Mouse (Mus musculus) testis, adult 2 months (tissue): ENCODE measurements around the gene Gnao1. TPM values are rescaled to one million over a fixed set of nuclear protein-coding genes. Genes with fewer than 3 reads are reported as not detected.

Source experiments
- H3K27ac ChIP-seq: fragments of 200-500 bp; 2 replicates; pipeline ENCODE4 v1.5.1; 2012; ENCODE audit warnings: low read depth, low read length; ENCODE audit not compliant: control insufficient read depth, insufficient read depth
- H3K27me3 ChIP-seq: fragments of 200-500 bp; 2 replicates; pipeline ENCODE4 v1.6.1; 2012; ENCODE audit warnings: mild to moderate bottlenecking, low read length, moderate library complexity; ENCODE audit not compliant: control insufficient read depth, insufficient read depth
- H3K36me3 ChIP-seq: fragments of 200-500 bp; 2 replicates; pipeline ENCODE4 v1.6.1; 2012; ENCODE audit warnings: mild to moderate bottlenecking, low read length; ENCODE audit not compliant: control insufficient read depth, insufficient read depth
- H3K4me1 ChIP-seq: fragments of 200-500 bp; 2 replicates; pipeline ENCODE4 v1.6.1; 2012; ENCODE audit warnings: low read length; ENCODE audit not compliant: control insufficient read depth, insufficient read depth
- H3K4me3 ChIP-seq: fragments of 200-500 bp; 2 replicates; pipeline ENCODE4 v1.5.1; 2012; ENCODE audit warnings: low read depth, mild to moderate bottlenecking, low read length, moderate library complexity, mixed read lengths; ENCODE audit not compliant: control insufficient read depth
- CTCF ChIP-seq: fragments of 200-500 bp; IDR thresholded peaks from 2 replicates; pipeline ENCODE4 v1.5.1; 2012; ENCODE audit warnings: low read depth, mild to moderate bottlenecking, inconsistent platforms, low read length, moderate library complexity; ENCODE audit not compliant: control insufficient read depth, insufficient read depth, insufficient replicate concordance
- POLR2A ChIP-seq: fragments of 200-500 bp; IDR thresholded peaks from 2 replicates; pipeline ENCODE4 v1.6.1; 2012; ENCODE audit warnings: low read depth, mild to moderate bottlenecking, inconsistent platforms, low read length, moderate library complexity; ENCODE audit not compliant: control insufficient read depth
- polyA plus RNA-seq: library from polyadenylated mRNA; depleted of rRNA; stranded (reverse); fragments of >200 nt; gene quantifications from 2 replicates; pipeline ENCODE4 v1.2.3, GENCODE M21; 2012

The Gnao1 gene
- polyA plus RNA-seq, 1 experiment: 27.0 TPM

DNA sequence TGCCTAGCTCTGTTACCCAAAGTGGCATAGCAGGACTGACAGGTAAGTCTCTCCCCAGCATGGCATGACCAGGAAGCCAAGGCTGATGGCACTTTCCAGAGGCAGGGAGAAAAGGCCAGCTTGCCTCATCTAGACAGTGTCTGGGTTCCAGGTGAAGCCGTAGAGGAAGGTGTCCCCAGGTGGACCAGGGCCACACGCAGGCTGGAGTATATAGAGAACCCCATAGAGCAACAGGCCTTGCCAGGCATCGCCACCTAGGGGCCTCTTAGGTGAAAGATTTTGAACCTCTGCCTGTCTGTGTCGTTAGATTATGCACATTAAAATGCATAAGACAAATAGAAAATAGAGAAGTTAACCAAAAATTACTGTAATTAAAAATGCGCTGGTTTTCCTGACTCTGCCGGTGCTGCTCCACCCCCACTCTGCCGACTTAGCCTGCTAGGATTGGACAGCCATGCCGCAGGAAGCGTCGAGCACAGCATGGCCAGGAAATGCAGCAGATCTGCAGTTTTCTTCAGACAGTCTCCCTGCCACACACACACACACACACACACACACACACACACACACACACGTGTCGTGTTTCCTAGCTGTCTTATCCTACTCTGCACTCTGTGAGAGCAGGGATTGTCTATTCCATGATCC, 34.2 kb downstream of the Gnao1 start:
- TF ChIP-seq CTCF: no peak
- TF ChIP-seq POLR2A: no peak
- Histone ChIP-seq H3K4me3 (no peak overlapping the region), H3K4me1 (no peaks in the 10 kb centered on the region; the same call in 1 of the 2 replicates), H3K36me3 (no peaks in the 10 kb centered on the region), H3K27me3 (no peaks in the 10 kb centered on the region), H3K27ac (no peak overlapping the region)

DNA sequence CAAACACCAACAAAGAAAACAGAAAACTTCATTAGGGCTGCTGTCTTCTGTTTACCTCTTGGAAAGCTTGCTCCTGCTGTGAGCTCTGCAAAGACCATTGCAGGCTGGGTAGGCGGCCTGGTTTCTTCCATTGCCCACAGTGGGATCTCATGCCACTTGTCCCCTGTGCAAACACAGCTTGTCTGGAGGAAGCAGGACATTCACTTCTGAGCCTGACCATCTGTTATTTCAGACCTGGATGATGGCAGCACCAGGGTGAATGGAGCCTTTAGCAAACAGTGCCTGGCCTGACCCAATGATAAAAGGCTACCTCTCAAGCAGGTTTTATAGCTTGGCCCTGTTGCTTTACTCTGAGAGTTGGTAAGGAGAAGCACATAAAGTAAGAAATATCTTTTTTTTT, 35.4 kb downstream of the Gnao1 start:
- Histone ChIP-seq H3K4me3 (no peak overlapping the region), H3K27me3 (no peaks in the 10 kb centered on the region), H3K36me3 (no peaks in the 10 kb centered on the region), H3K4me1 (no peaks in the 10 kb centered on the region; the same call in 1 of the 2 replicates), H3K27ac (no peak overlapping the region)
- TF ChIP-seq CTCF (no peak), POLR2A (no peak)

DNA sequence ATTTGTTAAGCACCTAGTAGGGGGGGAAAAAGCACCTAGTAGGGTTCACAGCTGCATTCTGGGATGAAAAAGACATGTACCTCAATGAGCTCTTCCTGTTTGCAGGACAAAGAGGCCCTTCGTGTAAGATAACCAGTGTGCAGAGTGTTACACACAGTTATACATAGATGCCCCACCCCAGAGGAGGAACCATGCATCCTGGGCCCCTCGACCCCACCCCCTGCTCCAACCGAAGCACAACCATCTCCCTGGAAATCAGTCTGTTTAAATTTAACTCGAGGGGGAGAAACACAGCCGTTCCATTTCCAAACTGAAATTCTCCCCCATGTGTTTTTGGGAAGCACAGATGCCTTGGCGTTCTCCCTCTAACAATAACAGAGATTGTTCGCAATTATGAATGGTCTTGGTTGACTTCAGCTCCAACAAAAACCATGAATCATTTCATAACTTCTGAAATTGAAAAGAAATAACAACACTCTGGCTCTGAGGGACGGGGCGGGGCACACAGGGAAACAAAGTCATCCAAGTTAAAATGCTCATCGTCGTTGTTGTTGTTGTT, 42.4 kb downstream of the Gnao1 start:
- H3K27ac ChIP-seq: no peak overlapping the region
- H3K4me1 ChIP-seq: no peaks in the 10 kb centered on the region
- H3K36me3 ChIP-seq: no peaks in the 10 kb centered on the region
- H3K27me3 ChIP-seq: no peaks in the 10 kb centered on the region
- no peak overlapping the region for H3K4me3 ChIP-seq
- TF ChIP-seq POLR2A (no peak), CTCF (no peak)

DNA sequence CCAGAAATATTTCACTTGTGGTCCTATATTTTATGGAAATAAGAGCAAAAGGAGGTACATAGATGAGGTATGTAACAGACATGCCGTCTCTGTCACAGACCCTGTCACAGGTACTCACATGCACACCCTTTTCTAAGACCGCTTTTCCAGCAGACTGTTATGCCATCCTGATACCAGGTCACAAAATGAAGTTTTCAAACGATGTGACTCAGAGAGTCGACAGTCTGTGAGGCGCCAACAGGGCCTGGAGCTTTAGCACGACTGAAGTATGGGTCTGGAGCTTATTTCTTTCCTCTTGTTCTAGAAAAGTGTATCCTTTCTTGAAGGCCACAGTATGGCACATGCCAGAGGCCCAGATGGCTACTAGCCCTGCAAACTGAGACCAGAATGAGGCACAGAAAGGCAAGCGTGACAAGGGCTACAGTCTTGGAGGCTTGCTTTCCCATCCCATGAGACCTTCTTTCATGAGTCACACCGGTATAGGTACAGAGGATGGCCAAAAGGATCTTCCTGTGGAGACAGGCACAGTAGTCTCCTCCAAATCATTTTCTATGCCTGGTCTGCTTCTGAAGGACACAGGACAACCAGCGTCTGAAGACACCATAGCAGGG, 43.2 kb downstream of the Gnao1 start:
- Histone ChIP-seq H3K27ac (no peak overlapping the region), H3K4me1 (no peaks in the 10 kb centered on the region), H3K27me3 (no peaks in the 10 kb centered on the region), H3K36me3 (no peaks in the 10 kb centered on the region), H3K4me3 (no peak overlapping the region)
- TF ChIP-seq CTCF: no peak

DNA sequence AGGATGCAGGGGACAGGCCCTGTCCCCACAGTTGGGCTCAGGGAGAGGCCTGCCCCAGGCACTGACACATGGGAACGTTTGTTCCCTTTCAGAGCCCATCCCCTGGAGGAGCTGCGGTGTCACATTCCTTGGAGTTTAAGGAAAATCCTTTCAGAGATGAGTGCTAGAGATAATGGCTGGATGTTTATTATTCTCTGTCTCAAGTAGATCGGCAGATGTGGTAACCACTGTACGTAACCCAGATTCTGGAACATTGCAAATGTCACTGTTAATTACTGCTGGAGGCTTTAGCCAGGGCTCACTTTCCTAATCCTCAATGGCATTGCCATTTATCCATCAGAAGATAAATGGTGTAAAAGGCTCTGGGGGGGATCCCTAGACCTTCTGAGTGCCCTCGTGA, 44.9 kb downstream of the Gnao1 start:
- no peak for TF ChIP-seq POLR2A
- no peak for TF ChIP-seq CTCF
- no peaks in the 10 kb centered on the region for H3K4me1 ChIP-seq
- no peak overlapping the region for H3K4me3 ChIP-seq
- no peak overlapping the region for H3K27ac ChIP-seq
- no peaks in the 10 kb centered on the region for H3K27me3 ChIP-seq
- H3K36me3 ChIP-seq: no peaks in the 10 kb centered on the region

DNA sequence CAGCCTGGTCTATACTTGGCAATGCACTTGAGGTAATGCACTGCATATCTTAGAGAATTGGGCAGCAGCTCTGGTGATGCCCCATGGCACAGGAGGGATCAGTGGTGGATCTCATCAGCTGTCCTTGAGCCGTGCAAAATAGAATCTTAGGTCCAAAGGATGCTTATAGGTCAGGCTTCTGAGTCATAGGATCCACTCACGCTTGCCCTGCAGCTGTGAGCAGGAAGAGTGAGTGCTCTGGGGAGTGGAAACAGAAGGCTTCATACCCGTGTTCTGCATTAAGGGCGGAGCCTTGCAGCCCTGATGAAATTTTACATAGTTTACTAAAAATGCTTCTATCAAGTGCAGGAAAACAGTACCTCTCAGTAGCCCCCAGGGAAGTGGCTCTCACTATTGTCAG, 45.5 kb downstream of the Gnao1 start:
- Histone ChIP-seq H3K27me3 (no peaks in the 10 kb centered on the region), H3K4me1 (no peaks in the 10 kb centered on the region), H3K36me3 (no peaks in the 10 kb centered on the region), H3K27ac (no peak overlapping the region), H3K4me3 (no peak overlapping the region)
- no peak for TF ChIP-seq CTCF
- no peak for TF ChIP-seq POLR2A

DNA sequence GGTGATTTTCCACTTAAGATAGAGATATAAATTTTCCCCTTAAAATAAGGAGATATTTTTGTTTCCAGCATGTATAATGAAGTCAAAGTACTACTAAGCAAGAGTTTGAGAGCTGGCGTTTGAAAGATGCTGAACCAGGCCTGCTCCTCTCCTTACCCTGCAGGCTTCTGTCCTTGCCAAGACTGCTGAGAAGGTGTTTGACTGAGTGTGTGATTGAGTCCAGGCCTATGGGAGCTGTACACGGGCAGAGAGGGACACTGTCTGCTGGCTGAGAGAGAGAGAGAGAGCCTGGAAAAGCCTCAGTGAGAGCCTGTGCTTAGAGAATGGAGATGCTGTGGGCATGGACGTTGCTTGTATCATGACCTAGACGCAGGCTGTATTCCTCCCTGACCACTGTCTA, 47.4 kb downstream of the Gnao1 start:
- Histone ChIP-seq H3K27me3 (no peaks in the 10 kb centered on the region), H3K4me3 (no peak overlapping the region), H3K27ac (no peak overlapping the region), H3K36me3 (no peaks in the 10 kb centered on the region), H3K4me1 (no peaks in the 10 kb centered on the region)
- no peak for TF ChIP-seq POLR2A
- no peak for TF ChIP-seq CTCF

DNA sequence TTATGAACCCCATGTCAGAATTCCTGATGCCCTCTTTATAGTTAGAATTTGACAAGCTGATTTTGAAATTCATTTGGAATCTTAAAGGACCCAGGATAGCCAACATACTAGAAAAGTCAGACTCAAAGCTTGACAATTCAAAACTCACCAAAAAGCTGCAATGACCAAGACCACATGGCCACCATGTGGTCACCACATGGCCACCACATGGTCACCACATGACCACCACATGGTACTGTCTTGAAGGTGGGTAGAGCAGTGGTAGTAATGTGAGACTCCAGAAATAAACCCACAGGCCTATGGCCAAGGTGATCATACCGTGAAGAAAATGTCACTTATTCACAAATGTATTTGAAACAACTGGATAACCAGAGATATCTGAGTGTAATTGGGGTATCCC, 48.5 kb downstream of the Gnao1 start:
- no peak overlapping the region for H3K4me3 ChIP-seq

More for the DNA sequence above, 48.5 kb downstream of the Gnao1 start:
- no peaks in the 10 kb centered on the region for H3K27me3 ChIP-seq
- H3K36me3 ChIP-seq: no peaks in the 10 kb centered on the region
- H3K27ac ChIP-seq: no peak overlapping the region
- no peaks in the 10 kb centered on the region for H3K4me1 ChIP-seq
- TF ChIP-seq CTCF (no peak), POLR2A (no peak)
